Mouse (Mus musculus) cortical plate, adult 2 months (tissue): ENCODE measurements at regions not wholly inside any gene's neighbourhood (a gene's known extent, or its start where the extent isn't known, plus 50 kb on each side); places are given as distances from the start of the nearest gene placed in this dataset.

Experiments used
- CTCF ChIP-seq: fragments of 200-500 bp; IDR thresholded peaks from 2 replicates; pipeline ENCODE4 v1.5.1; 2011; ENCODE audit warnings: mild to moderate bottlenecking, control low read depth, low read length; ENCODE audit not compliant: insufficient read depth; ENCODE audit errors: extremely low read depth
- POLR2A ChIP-seq: fragments of 200-500 bp; IDR thresholded peaks from 2 replicates; pipeline ENCODE4 v1.6.1; 2011; ENCODE audit warnings: mild to moderate bottlenecking, low read length, control low read depth; ENCODE audit not compliant: insufficient read depth; ENCODE audit errors: extremely low read depth

GRCm38 (mm10) chr1:126932658-126933057 lies 102.1 kb upstream of the Nckap5 start:
- TF ChIP-seq CTCF (no peak), POLR2A (no peak)
